Mouse (Mus musculus) natural killer cell, adult 2 months (primary cell): Measurements from ENCODE around the gene Popdc2.
A peak's percentile ranks its signal among the peaks of the same experiment; 100 is the strongest.

Experiments
- DNase-seq, 2 experiments: peaks; one replicate each; pipeline ENCODE4 v3.0.0; 2022; ENCODE audit warnings: low spot score in 2 of 2

Gene Popdc2

DNA sequence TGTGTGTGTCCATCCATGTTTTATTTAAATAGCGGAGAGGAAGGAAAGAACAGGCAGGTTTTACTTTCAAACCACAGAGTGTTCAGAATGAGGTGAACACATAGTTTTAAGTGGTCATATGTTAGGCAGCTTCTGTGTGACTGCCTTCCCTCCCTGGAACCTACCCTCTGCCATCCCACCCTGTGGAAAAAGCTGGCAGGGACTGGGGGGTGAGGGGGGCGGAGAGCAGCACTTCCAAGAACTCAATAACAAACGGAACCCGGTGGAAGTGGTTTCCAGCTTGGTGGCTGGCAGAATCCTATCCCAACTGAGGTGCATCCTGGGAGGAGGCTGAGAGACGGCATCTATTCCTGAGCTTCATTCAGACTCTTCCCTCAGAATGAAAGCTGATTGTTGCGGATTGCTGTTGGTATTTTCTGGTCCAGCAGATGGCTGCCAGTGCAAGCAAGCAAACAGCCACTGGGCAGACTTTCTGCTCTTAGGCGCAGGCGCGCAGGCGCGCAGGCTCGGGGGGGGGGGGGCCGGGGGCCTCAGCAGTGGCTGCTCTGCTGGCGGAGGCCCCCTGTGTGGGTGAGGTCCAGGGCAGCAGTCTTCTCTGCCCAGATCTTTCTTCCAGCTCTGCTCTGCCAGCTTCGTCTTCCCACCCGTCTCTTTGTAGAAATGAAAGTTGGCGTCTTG is 14.3 kb downstream of the Popdc2 start:
- peak; percentile 43 to 45 for DNase-seq

DNA sequence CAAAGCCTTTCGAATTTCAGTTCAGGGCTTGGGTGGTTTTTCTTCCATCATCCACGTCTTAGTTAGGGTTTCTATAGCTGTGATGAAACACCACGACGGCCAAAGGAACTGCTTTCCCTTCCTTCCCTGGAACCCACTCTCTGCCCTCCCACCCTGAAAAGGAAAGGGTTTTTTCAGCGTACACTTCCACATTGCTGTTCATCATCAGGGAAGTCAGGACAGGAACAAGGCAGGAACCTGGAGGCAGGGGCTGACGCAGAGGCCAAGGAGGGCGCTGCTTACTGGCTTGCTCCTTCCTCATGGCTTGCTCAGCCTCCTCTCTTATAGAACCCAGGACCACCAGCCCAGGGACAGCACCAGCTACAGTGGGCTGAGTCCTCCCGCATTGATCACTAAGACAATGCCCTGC is 14.8 kb downstream of the Popdc2 start:
- DNase-seq = no peak

DNA sequence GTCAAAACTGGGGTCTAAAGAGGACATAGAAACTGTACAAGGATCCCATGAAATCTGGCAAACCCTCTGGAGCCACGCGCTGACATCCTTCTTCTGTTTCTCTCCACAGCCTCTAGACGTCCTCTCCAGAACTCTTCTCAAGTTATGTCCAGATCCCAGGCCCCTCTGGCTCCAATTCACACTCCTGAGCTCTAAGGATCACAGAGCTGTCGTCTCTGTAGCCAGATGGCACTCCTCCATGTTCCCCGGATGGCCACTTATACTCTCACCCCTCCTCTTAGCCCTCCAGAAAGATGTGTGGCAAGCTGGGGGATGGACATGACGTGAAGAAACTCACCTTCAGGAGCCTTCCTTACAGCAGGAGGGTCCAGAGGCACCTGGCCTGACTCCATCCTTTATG is 15.5 kb downstream of the Popdc2 start:
- no peak for DNase-seq

DNA sequence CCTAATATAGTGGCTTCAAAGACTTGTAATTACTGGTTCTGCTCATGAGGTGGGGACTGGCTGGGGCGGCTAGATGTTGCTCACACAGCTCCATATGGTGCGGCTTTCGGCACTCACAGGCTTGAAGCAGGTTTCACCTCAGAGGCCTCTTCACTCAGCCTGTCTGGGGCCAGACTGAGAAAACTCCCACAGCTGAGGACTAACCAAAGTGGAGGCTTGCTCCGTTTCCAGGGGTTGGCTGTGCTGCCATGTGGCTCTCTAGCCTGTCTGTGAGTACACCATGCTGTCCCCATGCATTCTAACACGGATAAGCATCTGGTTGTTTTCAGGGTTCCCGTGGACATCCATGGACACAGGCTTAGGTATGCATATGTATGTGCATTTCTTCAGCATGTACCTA is 16.6 kb downstream of the Popdc2 start:
- no peak for DNase-seq

DNA sequence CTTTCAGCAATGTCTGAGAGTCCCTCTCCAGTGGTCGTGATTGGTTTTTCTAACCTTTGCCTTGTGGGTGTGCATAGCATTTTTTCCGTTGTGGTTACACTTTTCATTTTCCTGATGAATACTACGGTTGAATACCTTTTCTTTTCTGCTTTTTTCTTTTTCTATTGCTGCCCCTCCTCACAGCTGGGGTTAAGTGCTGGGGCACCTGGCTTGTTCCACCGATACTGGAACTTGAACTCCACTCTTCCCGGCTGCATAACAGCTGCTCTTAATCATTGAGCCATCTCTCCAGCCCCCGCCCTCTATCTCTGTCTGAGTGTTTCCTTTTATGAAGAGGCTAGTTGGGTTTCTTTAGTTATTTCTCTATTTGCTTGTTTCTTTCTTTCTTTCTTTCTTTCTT is 17.1 kb downstream of the Popdc2 start:
- no peak for DNase-seq

DNA sequence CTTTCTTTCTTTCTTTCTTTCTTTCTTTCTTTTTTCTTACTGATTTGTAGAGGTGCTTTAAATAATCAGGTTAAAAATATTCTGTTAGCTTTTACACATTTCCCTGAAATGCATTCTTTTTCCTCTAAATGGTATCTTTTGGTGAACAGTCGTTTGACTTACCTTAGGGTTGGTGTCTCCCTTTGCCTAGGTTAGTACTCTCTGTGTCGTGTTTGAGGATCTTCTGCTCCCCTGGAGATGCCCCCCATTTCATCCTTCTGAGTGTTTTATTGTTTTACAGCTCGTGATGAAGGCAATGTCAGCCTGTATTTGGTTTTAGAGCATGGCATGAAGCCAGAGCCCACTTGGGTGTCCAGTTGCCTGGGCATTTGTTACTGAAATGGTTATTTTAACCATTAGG is 17.5 kb downstream of the Popdc2 start:
- DNase-seq = no peak

DNA sequence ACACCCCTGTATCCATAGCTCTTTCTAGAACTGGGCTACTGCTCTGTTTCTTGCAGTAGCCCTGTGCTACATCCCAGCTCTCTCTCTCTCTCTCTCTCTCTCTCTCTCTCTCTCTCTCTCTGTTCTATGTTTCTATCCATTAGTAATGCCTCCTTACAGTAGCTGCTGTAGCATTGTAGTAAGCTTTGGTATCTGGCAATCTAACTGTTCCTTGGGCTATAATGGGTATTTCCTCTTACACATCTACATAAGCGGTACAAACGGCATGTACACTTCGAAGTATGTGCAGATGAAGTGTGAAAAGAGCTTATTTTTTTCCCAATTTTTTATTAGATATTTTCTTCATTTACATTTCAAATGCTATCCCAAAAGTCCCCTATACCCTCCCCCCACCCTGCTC is 17.9 kb downstream of the Popdc2 start:
- no peak for DNase-seq

DNA sequence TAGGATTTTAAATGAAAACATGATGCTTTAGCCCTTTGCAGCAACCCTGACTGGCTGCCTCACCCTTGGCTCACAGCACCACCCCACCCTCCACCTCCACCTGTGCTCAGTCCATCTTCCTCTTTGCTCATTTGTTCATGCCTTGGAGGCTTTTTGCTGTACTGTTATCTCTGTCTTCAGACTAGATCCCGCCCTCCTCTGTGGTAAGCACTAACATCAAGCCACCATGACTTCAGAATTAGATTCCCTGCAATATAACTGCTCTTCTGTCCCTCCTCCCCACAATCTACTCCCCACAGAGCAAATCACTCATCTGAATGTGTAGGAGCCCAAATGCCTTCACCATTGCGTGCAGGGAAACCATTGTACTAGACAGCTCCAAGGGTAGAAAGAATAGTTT is 21.7 kb downstream of the Popdc2 start:
- DNase-seq = no peak

DNA sequence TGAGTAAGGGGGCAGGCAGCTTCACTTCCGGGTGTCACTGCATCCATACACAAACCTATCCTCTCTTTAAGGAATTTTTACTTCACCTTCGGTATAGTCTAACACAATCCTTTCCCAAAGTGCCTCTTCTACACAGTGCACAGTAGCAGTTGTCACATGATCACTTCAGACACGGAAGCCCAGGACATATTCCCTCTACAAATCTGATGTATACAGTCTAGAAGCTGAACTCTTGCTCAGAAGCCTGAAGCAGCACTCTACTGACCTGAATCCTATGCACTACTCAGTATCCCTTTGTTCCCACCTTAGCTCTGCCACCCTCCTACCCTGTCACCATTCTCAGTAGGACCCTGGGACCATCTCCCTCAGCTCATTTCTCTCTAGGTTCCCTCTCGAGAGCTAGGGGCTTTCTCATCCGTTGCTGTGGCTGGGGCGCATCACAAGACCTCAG is 23.2 kb downstream of the Popdc2 start:
- DNase-seq = no peak

DNA sequence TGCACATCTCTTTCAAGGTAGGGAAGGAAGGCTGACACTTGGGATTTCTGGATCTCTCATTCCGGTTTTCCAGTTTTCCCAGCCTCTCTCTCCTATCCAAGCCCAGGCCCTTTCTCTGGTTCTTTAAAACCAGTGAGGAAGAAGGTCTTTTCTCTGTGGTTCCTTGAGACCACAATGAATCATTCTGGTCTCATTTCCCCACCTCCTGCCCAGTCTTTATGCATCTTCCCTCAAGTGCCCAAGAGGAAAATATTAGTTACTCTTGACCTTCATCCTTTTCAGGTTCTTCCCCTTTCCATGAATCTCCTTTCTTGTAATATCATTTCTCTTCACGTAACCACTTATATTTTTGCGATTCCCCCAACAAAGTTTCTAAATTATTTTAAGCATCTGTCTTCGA is 23.7 kb downstream of the Popdc2 start:
- no peak for DNase-seq

DNA sequence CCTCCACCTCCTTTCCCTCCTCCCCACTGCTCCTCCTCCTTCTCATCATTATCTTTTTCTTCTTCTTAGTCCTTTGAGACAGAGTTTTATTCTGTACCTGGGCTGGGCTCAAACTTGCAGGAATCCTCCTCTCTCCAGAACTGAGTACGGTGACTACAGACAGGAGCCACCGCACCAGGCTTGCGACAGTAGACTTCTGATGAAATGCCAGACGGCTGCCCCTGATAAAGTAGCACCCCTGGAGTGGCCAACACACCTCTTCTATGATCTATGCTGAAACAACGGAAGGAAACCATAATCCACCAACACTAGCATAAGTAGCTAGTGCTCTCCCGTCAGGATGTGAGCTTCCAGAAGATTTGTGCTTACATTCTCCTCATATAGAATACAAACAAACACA is 25.4 kb downstream of the Popdc2 start:
- no peak for DNase-seq

DNA sequence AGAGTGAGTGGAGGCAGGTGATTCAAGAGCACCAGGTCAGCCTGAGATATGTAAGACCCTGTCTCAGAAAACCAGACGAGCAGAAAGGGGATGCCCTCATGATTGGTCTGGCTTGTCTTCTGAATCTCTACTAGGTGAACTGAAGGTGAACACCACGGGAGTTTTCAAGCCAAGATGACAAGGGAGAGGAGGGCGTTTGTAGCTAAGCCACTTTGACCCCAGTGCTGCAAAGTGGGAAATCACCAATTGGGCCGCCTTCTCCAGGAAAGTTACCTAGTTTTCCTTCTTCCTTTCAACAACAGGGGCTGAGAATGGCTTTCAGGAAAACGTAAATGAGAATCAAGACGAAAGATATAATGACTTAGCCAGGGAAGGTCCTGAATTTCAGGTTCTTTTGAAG is 26.7 kb downstream of the Popdc2 start:
- DNase-seq = no peak

DNA sequence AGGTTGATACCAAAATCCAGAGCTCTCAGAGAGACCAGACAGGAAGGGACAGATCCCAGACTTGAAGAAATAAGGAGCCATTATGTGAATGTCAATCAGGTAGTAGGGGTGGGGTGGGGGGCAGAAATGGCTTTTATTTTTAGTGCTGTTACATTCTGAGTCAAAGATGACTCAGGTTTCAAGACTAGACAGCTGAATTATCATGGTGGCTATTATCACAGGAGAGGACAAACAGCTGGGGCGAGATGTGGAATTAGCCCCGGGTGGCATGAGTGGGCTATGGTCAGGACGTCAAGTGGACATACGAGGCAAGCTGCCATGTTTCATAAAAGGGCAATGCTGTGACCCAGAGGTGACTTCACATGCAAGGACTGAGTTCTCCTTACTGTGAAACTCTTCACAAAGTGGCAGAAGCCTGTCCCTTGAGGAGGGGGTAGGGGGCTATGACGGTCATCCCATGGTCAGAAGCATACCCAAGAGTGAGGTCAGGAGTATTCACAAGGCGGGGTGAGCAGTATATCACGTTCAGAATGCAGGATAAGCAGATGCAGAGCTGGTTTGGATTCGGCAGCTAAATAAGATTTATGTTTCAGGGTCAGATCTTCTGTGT is 27.4 kb downstream of the Popdc2 start:
- DNase-seq = no peak

DNA sequence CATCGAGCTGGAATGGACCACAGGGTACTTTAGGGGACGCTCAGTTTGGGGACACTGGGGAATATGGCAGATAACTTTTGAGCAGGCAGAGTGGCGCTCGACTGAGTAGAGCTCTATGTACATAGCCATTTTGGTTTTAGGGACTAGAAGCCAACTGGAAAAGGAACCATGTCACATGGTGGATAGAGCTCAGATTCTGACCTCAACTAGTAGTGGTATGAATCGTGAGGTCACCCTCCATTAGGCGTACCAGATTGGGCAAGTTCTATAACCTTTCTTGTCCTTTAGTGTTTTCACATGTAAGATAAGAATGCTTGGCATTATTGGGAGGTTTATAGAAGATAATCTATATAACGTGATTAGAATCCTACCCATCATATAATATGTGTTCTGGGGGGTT is 28.3 kb downstream of the Popdc2 start:
- no peak for DNase-seq

DNA sequence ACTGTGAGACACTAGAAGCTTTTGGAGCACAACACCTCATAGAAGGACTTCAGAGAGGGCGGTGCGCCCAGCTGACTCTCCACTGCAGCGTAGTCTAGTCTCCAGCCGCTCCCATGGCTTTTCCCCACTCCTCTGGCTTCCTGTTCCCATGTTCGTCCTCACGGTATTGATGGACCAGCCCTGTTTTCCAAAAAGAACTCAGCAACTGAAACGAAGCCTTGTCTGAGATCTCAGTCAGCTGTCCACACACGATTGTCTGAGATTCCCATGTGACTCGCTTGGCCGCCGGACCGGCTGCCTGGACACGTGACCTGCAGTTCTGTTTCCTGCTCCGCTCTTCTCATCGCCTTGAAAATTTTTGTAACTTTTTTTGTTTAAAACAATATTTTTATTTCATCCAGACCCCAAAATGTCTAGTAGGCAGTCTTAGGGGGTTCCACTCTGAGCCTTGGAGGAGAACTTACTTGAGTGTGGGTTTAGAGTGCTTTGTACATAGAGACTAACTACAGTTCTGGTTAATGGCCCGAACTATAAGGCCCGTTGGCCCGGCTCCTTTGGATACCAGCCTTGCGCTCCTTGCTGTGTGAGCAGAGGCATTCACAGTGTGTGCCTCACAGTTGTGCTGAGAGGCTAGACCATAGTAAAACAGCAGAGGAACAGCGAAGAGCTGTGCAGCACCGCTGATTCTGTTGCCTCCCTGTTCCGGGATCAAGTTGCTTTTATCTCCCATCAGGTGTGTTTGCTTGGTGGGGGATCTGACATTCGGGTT is 30.3 kb downstream of the Popdc2 start:
- DNase-seq = no peak

DNA sequence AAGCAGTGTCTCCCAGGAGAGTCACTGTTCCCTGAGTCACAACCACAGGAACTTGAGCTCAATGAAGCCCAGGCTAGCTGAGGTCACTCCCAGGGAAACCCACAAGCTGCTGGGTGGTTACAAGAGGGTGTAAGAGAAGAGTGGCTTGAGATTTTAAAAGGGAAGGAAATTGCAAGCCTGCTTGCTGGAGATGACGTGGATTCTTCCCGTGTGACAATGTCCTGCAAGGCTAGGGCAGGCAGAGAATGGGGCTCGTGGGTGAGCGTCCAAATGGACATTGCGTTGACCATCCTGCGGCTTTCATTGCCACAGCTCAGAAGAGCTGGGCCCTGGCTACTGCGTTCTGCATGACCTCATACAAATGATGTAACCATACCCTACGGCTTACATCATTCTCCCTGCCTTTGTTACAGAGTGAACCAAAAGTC is 32.2 kb downstream of the Popdc2 start:
- no peak for DNase-seq

DNA sequence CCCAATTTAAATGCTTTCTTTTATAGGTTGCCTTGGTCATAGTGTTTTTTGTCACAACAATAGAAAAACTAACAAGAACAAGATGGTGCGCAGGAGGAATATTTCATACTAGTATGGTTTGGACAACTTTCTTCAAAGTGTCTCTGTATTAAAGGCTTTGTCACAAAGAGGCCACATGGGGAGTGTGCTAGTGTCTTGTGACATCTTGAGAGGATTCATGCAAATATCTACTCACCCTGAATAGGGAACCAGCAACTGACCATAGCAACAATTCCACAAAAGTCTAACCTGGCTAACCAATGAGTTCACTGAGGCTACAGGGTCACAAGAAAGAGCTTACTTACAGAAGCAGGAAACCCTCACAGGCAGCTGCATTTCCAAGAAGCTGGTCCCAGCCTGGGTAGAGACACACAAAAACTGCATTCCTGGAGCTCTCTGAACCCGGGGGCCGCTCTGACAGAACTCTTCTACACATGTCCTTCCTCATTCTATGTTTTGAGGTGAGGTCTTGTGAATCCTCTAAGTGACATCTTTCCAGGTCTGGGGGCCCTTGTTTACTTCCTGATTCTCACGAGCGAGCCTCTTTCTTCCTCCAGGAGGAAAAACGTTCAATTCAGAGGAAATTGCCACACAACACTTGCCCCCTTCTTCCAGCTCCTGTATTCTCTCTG is 33.2 kb downstream of the Popdc2 start:
- DNase-seq = no peak

DNA sequence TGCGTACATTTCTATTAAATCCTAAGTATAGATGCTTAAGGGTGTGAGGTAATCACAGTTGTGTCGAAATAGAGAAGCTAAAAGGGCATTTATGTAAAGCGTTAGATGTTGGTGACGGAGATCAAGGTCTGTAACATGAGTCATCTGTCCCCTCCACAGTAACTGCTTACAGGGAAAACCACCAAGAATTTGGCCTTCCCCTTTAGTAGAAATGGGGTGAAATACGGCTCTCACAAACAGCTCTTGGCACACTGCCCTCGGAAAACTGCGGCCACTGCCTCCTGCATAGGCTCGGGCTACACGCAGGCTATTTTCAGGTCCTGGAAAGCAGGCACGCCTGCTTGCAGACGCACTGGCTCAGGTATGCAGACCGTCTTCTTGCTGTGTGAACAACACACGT is 34.1 kb downstream of the Popdc2 start:
- peak; percentile 54 to 68 for DNase-seq

DNA sequence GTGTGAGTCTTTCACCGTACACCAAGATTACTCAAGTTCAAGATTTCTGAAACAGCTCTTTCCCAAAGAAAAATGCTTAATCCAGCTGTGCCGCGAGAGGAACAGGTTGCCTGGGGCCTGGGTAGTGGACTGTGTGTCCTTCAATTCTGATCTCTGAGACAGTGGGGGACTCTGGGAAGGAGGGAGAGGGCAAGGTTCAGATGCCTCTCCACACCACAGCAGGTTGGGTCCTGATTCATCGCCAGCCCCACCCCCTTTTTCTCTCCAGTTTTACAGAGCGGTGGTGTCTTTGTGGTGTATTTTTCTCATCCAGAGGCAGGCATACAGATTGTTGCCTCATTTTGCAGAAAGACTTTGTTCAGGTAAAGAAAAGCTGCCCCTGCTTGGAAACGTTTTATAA is 36.3 kb downstream of the Popdc2 start:
- DNase-seq = no peak

DNA sequence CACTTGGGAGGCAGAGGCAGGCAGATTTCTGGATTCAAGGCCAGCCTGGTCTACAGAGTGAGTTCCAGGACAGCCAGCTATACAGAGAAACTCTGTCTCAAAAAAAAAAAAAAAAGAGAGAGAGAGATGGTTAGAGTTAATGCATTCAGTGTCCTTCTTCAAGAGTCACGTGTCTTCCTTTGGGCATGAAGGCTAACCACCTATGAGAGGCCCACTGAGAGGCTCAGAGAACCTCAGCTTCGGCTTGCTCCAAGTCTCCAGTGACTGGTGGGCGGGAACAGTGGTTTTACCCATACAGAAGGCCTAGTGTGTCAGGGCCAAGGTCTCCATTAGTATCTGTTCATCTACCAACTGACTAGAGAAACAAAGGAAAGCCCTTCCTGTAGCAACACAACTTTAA is 37.1 kb downstream of the Popdc2 start:
- peak; percentile 23 to 58 for DNase-seq

DNA sequence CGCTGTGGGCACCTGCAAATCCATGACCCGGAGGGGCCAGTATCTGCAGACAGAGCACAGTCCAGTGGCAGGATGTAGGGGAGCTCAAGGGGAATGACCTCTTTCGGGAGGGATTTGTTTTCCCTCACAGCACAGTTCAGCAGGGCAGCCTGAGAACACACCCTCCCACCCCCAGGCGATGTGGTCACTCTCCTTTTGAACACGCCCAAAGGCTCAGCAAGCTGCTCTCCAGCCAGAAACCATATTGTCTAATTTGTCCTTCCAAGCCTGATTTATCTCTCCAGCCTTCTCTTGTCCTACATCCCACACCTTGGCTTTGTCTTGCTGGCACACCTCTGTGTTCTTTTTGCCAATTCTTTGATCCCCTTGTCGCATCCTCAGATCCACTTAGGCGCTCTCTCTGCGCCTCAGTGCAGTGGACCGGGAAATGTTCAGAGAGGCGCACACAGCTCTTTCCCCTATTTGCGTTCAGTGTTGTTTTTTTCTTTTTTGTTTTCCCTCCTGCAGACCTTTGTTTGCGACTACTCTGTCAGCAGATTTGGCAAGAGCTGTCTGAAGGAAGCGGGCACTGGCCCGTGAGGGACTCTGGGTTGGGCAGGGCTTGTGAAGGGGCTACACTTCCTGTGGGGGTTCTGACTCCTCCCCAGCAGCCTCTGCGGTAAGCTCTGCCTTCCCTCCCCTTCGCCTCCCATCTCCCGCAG is 37.7 kb downstream of the Popdc2 start:
- DNase-seq = peak; percentile 51 to 59
